Mouse (Mus musculus) hindbrain, embryonic 14.5 days (tissue): ENCODE measurements around the gene Nhsl2. TPM values are rescaled to one million over a fixed set of nuclear protein-coding genes. Genes with fewer than 3 reads are reported as not detected.

ENCODE experiments used
- ATAC-seq: fragments of 200-750 bp; cut with Nextera tagmentation; 2 replicates; pipeline ENCODE4 v1.8.0; 2017; ENCODE audit warnings: moderate number of reproducible peaks, mild to moderate bottlenecking, moderate TSS enrichment, moderate library complexity; ENCODE audit not compliant: low FRiP score
- DNase-seq: peaks from one replicate; pipeline ENCODE4 v3.0.0-alpha.2; 2015; ENCODE audit warnings: low spot score
- H3K27ac ChIP-seq: fragments of 300-500 bp; sonication (generic); 2 replicates; pipeline ENCODE4 v1.5.1; 2014; ENCODE audit warnings: mild to moderate bottlenecking, moderate library complexity
- H3K27me3 ChIP-seq: fragments of 300-500 bp; sonication (generic); 2 replicates; pipeline ENCODE4 v1.6.1; 2014; ENCODE audit warnings: mild to moderate bottlenecking, low read length, mixed read lengths; ENCODE audit not compliant: control insufficient read depth, insufficient read depth
- H3K36me3 ChIP-seq: fragments of 300-500 bp; sonication (generic); replicated peaks from 2 replicates; pipeline ENCODE4 v1.6.1; 2014; ENCODE audit not compliant: control insufficient read depth, insufficient read depth
- H3K4me1 ChIP-seq: fragments of 300-500 bp; sonication (generic); replicated peaks from 2 replicates; pipeline ENCODE4 v1.6.1; 2014; ENCODE audit warnings: antibody characterized with exemption, low read length, mixed read lengths; ENCODE audit not compliant: control insufficient read depth, insufficient read depth
- H3K4me2 ChIP-seq: fragments of 300-500 bp; sonication (generic); replicated peaks from 2 replicates; pipeline ENCODE4 v1.6.1; 2014; ENCODE audit warnings: mild to moderate bottlenecking, moderate library complexity
- H3K4me3 ChIP-seq: fragments of 300-500 bp; sonication (generic); replicated peaks from 2 replicates; pipeline ENCODE4 v1.5.1; 2014; ENCODE audit warnings: mild to moderate bottlenecking, low read length
- H3K9ac ChIP-seq: fragments of 300-500 bp; sonication (generic); 2 replicates; pipeline ENCODE4 v1.6.1; 2014
- H3K9me3 ChIP-seq: fragments of 300-500 bp; sonication (generic); 2 replicates; pipeline ENCODE4 v1.6.1; 2016; ENCODE audit warnings: low read length; ENCODE audit not compliant: control insufficient read depth
- WGBS: fragments of 180-500 bp; shearing (Covaris S2); extraction: QIAGEN DNeasy Blood & Tissue Kit; methylation state at CpG from one replicate; pipeline ENCODE4 v1.1.7; 2014; 5-methylcytosine and 5-hydroxymethylcytosine counted together
- polyA plus RNA-seq: library from polyadenylated mRNA; unstranded; fragments of >200 nt; fragmentation: Nextera tagmentation; extraction: Ambion mirVana; gene quantifications from 2 replicates; pipeline ENCODE4 v1.2.1, GENCODE M21; 2014

Gene Nhsl2
- polyA plus RNA-seq, 1 experiment from 2014 or later: 7.0 TPM

- Histone ChIP-seq H3K4me1 (0 out of 2 replicates have a peak, but pooled peaks cover 6% of the 10 kb centered on the region), H3K27ac (no peak overlapping the region), H3K4me2 (no peak overlapping the region), H3K27me3 (no peaks in the 10 kb centered on the region), H3K9me3 (no peaks in the 10 kb centered on the region), H3K9ac (no peak overlapping the region), H3K36me3 (no peaks in the 10 kb centered on the region), H3K4me3 (no peak overlapping the region)
- WGBS: 53% methylated on average over 5 of the region's 5 CpGs
- DNase-seq (no peak), ATAC-seq (no peak)
Measured at GRCm38 (mm10) chrX:102074435-102074834, 225.2 kb downstream of the Nhsl2 start.

- H3K9me3 ChIP-seq: no peaks in the 10 kb centered on the region
- 81% methylated on average over 4 of the region's 4 CpGs for WGBS
- no peak overlapping the region for H3K27ac ChIP-seq
- H3K36me3 ChIP-seq: no peaks in the 10 kb centered on the region
- no peak overlapping the region for H3K4me2 ChIP-seq
- no peak overlapping the region for H3K9ac ChIP-seq
- H3K27me3 ChIP-seq: no peaks in the 10 kb centered on the region
- DNase-seq (no peak), ATAC-seq (no peak)
- no peak overlapping the region for H3K4me3 ChIP-seq
- 0 out of 2 replicates have a peak, but pooled peaks cover 6% of the 10 kb centered on the region for H3K4me1 ChIP-seq
Measured at GRCm38 (mm10) chrX:102075158-102075557, 226.0 kb downstream of the Nhsl2 start.

GRCm38 (mm10) chrX:102076886-102077765, 227.9 kb downstream of the Nhsl2 start:
- Histone ChIP-seq H3K9me3 (no peaks in the 10 kb centered on the region), H3K36me3 (no peaks in the 10 kb centered on the region), H3K4me1 (peaks cover 5% of the 10 kb centered on the region), H3K27ac (no peak overlapping the region), H3K4me3 (no peak overlapping the region), H3K9ac (no peak overlapping the region), H3K4me2 (no peak overlapping the region), H3K27me3 (no peaks in the 10 kb centered on the region)
- 85% methylated on average over 7 of the region's 7 CpGs for WGBS
- DNase-seq (no peak), ATAC-seq (no peak)

- peak overlapping the region; percentile 30; the same call in 1 of the 2 replicates for H3K4me2 ChIP-seq
- DNase-seq (no peak), ATAC-seq (peak; percentile 7; the same call in 1 of the 2 replicates)
- no peaks in the 10 kb centered on the region for H3K36me3 ChIP-seq
- H3K9me3 ChIP-seq: no peaks in the 10 kb centered on the region
- H3K27me3 ChIP-seq: no peaks in the 10 kb centered on the region
- H3K4me3 ChIP-seq: no peak overlapping the region
- peaks cover 20% of the 10 kb centered on the region for H3K4me1 ChIP-seq
- WGBS: 42% methylated on average over 10 of the region's 10 CpGs
- no peak overlapping the region for H3K9ac ChIP-seq
- peak overlapping the region; percentile 87 for H3K27ac ChIP-seq
Measured at GRCm38 (mm10) chrX:102081076-102081475, 231.9 kb downstream of the Nhsl2 start.

- WGBS: 22% methylated on average over 7 of the region's 7 CpGs
- Histone ChIP-seq H3K9me3 (no peaks in the 10 kb centered on the region), H3K36me3 (no peaks in the 10 kb centered on the region), H3K4me2 (peak overlapping the region; percentile 30), H3K4me3 (no peak overlapping the region), H3K27me3 (0 out of 2 replicates have a peak, but pooled peaks cover 5% of the 10 kb centered on the region), H3K9ac (no peak overlapping the region), H3K27ac (peak overlapping the region; percentile 87), H3K4me1 (peaks cover 20% of the 10 kb centered on the region)
- DNase-seq (peak; percentile 57), ATAC-seq (peak; percentile 87)
Measured at GRCm38 (mm10) chrX:102081573-102082279, 232.5 kb downstream of the Nhsl2 start.

GRCm38 (mm10) chrX:102082340-102082739, 233.2 kb downstream of the Nhsl2 start:
- H3K9ac ChIP-seq: no peak overlapping the region

GRCm38 (mm10) chrX:102085798-102086443, 236.7 kb downstream of the Nhsl2 start:
- DNase-seq: no peak
- WGBS: 88% methylated on average over 8 of the region's 8 CpGs

More at GRCm38 (mm10) chrX:102082340-102082739, 233.2 kb downstream of the Nhsl2 start:
- Histone ChIP-seq H3K9me3 (no peaks in the 10 kb centered on the region), H3K4me3 (no peak overlapping the region), H3K27me3 (0 out of 2 replicates have a peak, but pooled peaks cover 9% of the 10 kb centered on the region), H3K4me2 (peak overlapping the region; percentile 17; the same call in 1 of the 2 replicates), H3K27ac (peak overlapping the region; percentile 87), H3K4me1 (peaks cover 20% of the 10 kb centered on the region), H3K36me3 (no peaks in the 10 kb centered on the region)
- WGBS: 21% methylated on average over 5 of the region's 5 CpGs
- ATAC-seq (peak; percentile 42; the same call in 1 of the 2 replicates), DNase-seq (no peak)

GRCm38 (mm10) chrX:102090605-102091004, 241.4 kb downstream of the Nhsl2 start:
- peaks cover 22% of the 10 kb centered on the region; the same call in 1 of the 2 replicates for H3K27me3 ChIP-seq
- ATAC-seq (no peak), DNase-seq (no peak)
- H3K4me3 ChIP-seq: no peak overlapping the region
- H3K9me3 ChIP-seq: no peaks in the 10 kb centered on the region
- 81% methylated on average over 3 of the region's 3 CpGs for WGBS
- no peak overlapping the region for H3K9ac ChIP-seq
- H3K4me2 ChIP-seq: no peak overlapping the region
- H3K4me1 ChIP-seq: no peaks in the 10 kb centered on the region
- no peak overlapping the region for H3K27ac ChIP-seq
- no peaks in the 10 kb centered on the region for H3K36me3 ChIP-seq

More at GRCm38 (mm10) chrX:102085798-102086443, 236.7 kb downstream of the Nhsl2 start:
- Histone ChIP-seq H3K4me1 (peaks cover 20% of the 10 kb centered on the region), H3K36me3 (no peaks in the 10 kb centered on the region), H3K4me3 (no peak overlapping the region), H3K9me3 (no peaks in the 10 kb centered on the region), H3K27ac (no peak overlapping the region), H3K4me2 (no peak overlapping the region), H3K27me3 (peaks cover 16% of the 10 kb centered on the region; the same call in 1 of the 2 replicates), H3K9ac (no peak overlapping the region)
- no peak for ATAC-seq
